Mouse (Mus musculus) E14TG2a.4 (cell line): Measurements from ENCODE around the gene Mlh3.
"Not testable (repeated sequence)": the region's sequence is repeated elsewhere in the genome, so short reads cannot be mapped to it uniquely, and the experiment has no call there.

ENCODE experiments used
- H3K27me3 ChIP-seq: 2 replicates; pipeline ENCODE4 v1.6.1; 2014; ENCODE audit warnings: low read length, control low read depth; ENCODE audit not compliant: insufficient read depth
- H3K36me3 ChIP-seq: 2 replicates; pipeline ENCODE4 v1.6.1; 2014; ENCODE audit warnings: low read length, control low read depth; ENCODE audit not compliant: insufficient read depth
- H3K4me1 ChIP-seq: replicated peaks from 2 replicates; pipeline ENCODE4 v1.6.1; 2014; ENCODE audit warnings: low read depth, low read length, control low read depth
- H3K4me3 ChIP-seq: replicated peaks from 2 replicates; pipeline ENCODE4 v1.5.1; 2014; ENCODE audit warnings: mild to moderate bottlenecking, low read length
- H3K9me3 ChIP-seq: 2 replicates; pipeline ENCODE4 v1.6.1; 2014; ENCODE audit warnings: low read length, control low read depth
- CTCF ChIP-seq: conservative IDR thresholded peaks from 2 replicates; pipeline ENCODE4 v1.5.1; 2014; ENCODE audit warnings: low read length
- NANOG ChIP-seq: IDR thresholded peaks from 2 replicates; pipeline ENCODE4 v1.6.1; 2014; ENCODE audit warnings: borderline replicate concordance, low read length, mixed read lengths
- POU5F1 ChIP-seq: IDR thresholded peaks from 2 replicates; pipeline ENCODE4 v1.6.1; 2014; ENCODE audit warnings: low read length, borderline replicate concordance

Gene Mlh3

GRCm38 (mm10) chr12:85287809-85288485 is 17.5 kb upstream of the Mlh3 start, which contains the start of gene Acyp1:
Acyp1 (minus strand) TSS chr12:85288438.
- peaks cover 27% of the 10 kb centered on the region for H3K27me3 ChIP-seq
- peak within 1 kb of the TSS; percentile 80 for H3K4me3 ChIP-seq
- TF ChIP-seq POU5F1 (no peak), NANOG (no peak), CTCF (no peak)
- no peaks in the 10 kb centered on the region for H3K9me3 ChIP-seq
- no peaks in the 10 kb centered on the region for H3K36me3 ChIP-seq
- H3K4me1 ChIP-seq, result peaks cover 34% of the 10 kb centered on the region

DNA sequence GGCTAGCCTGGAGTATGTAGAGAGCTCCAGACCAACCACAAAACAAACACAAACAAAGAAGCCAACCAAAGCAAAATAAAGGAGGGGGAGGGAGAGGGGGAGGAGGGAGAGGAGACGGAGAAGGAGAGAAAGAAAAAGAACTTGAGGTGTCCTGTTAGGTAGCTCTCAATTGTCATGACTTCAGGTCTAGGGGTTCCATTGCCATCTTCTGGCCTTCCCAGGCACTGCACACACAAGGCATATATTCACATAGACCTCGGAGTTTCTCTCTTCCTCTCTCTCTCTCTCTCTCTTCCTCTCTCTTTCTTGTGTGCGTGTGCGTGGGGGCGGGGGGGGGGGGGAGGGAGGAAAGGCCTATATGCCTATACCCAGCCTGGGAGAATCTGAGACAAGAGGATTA is 16.5 kb upstream of the Mlh3 start:
- H3K9me3 ChIP-seq, result no peaks in the 10 kb centered on the region
- H3K36me3 ChIP-seq, result no peaks in the 10 kb centered on the region
- H3K4me1 ChIP-seq, result peaks cover 34% of the 10 kb centered on the region
- no peak for TF ChIP-seq NANOG
- TF ChIP-seq POU5F1, result no peak
- peak; percentile 54 for TF ChIP-seq CTCF
- H3K27me3 ChIP-seq, result peaks cover 27% of the 10 kb centered on the region
- H3K4me3 ChIP-seq, result no peak overlapping the region

DNA sequence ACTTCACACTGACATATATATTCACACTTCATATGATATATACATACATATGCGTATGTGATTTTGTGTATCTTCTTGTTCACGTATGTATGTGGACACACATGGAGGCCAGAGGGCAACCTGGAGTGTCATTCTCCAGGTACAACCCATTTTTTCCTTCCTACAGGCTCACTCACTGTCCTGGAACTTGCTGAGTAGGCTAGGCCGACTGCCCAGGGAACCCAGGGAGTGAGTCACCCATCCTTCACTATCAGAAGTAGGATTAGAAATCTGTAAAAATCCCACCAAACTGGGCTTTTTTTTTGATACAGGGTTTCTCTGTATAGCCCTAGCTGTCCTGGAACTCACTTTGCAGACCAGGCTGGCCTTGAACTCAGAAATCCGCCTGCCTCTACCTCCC is 14.6 kb upstream of the Mlh3 start:
- no peaks in the 10 kb centered on the region for H3K9me3 ChIP-seq
- H3K36me3 ChIP-seq, result no peaks in the 10 kb centered on the region
- H3K4me1 ChIP-seq, result peaks cover 36% of the 10 kb centered on the region
- H3K27me3 ChIP-seq, result peaks cover 16% of the 10 kb centered on the region
- TF ChIP-seq CTCF, result no peak
- TF ChIP-seq POU5F1, result no peak
- no peak for TF ChIP-seq NANOG
- H3K4me3 ChIP-seq, result no peak overlapping the region

DNA sequence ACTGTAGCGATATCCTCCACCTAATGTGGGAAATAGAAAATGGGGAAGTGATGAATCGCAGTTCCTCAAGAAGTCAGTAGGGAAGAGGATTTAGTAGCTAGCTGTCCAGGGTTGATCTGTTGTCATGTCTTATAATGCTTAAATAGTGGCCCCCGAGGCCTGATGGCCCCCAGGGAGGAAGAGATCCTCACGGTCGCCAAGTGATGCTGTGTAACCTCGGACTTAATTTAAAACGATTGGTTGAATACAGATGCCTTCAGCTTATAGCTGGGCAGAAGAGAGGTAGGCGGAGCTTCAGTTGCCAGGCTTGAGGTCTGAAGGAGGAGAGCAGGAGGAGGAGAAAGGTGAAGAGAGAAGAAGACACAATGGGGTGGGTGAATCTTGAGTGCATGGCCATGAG is 13.9 kb upstream of the Mlh3 start:
- peaks cover 35% of the 10 kb centered on the region for H3K4me1 ChIP-seq
- no peaks in the 10 kb centered on the region for H3K9me3 ChIP-seq
- no peaks in the 10 kb centered on the region for H3K36me3 ChIP-seq
- TF ChIP-seq POU5F1, result no peak
- H3K4me3 ChIP-seq, result no peak overlapping the region
- H3K27me3 ChIP-seq, result peaks cover 10% of the 10 kb centered on the region

DNA sequence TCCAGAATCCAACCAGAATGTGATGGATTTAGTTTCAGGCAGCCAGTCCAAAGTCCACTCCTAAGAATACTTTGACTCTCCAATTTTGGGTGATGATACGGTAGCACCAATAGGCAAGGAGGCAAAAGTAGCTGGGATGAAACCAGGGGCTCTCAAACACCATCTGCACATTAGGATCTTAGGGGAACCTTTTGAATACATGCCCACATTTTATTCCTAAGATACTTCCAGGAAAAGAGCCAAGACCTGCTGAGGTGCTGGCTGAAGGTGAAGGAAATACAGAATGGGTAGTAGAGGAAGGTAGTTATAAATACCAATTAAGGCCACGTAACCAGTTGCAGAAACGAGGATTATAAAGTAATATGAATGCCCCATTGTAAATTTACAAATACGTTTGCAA is 11.4 kb upstream of the Mlh3 start:
- not testable (repeated sequence) for H3K9me3 ChIP-seq, H3K4me3 ChIP-seq, H3K27me3 ChIP-seq
- peaks cover 20% of the 10 kb centered on the region for H3K36me3 ChIP-seq
- peaks cover 36% of the 10 kb centered on the region for H3K4me1 ChIP-seq

- Histone ChIP-seq H3K9me3 (no peaks in the 10 kb centered on the region), H3K4me3 (peak overlapping the region; percentile 90), H3K4me1 (peaks cover 41% of the 10 kb centered on the region), H3K36me3 (peaks cover 28% of the 10 kb centered on the region), H3K27me3 (0 out of 2 replicates have a peak, but pooled peaks cover under 1% of the 10 kb centered on the region)
- TF ChIP-seq POU5F1, result no peak
- TF ChIP-seq NANOG, result no peak
- TF ChIP-seq CTCF, result no peak
These were observed 10.6 kb upstream of the Mlh3 start for GRCm38 (mm10) chr12:85280845-85281651.

- Histone ChIP-seq H3K36me3 (peaks cover 33% of the 10 kb centered on the region), H3K4me3 (peak overlapping the region; percentile 90)
These were observed 9.9 kb upstream of the Mlh3 start for GRCm38 (mm10) chr12:85280105-85280844.

GRCm38 (mm10) chr12:85279396-85280080 is 9.1 kb upstream of the Mlh3 start:
- TF ChIP-seq NANOG, result no peak
- no peak for TF ChIP-seq CTCF
- no peak for TF ChIP-seq POU5F1
- peaks cover 53% of the 10 kb centered on the region for H3K4me1 ChIP-seq
- peak overlapping the region; percentile 90 for H3K4me3 ChIP-seq
- H3K9me3 ChIP-seq, result no peaks in the 10 kb centered on the region
- no peaks in the 10 kb centered on the region for H3K27me3 ChIP-seq
- peaks cover 39% of the 10 kb centered on the region for H3K36me3 ChIP-seq

More at GRCm38 (mm10) chr12:85280105-85280844, 9.9 kb upstream of the Mlh3 start:
- TF ChIP-seq NANOG (no peak), POU5F1 (no peak), CTCF (no peak)
- H3K4me1 ChIP-seq, result peaks cover 47% of the 10 kb centered on the region
- no peaks in the 10 kb centered on the region for H3K9me3 ChIP-seq
- no peaks in the 10 kb centered on the region for H3K27me3 ChIP-seq
